Mouse (Mus musculus) kidney, postnatal 10 days (tissue): ENCODE measurements around the gene Foxd1.

Source experiments
- DNase-seq: peaks from one replicate; pipeline ENCODE4 v3.0.0; 2021; ENCODE audit warnings: mixed read lengths

Gene Foxd1

GRCm38 (mm10) chr13:98354090-98354801, at the start of gene Foxd1:
Foxd1 (plus strand) TSS chr13:98354242.
- DNase-seq: peak; percentile 82

GRCm38 (mm10) chr13:98305257-98305656, 48.8 kb upstream of the Foxd1 start:
- DNase-seq: no peak

GRCm38 (mm10) chr13:98306393-98306792, 47.6 kb upstream of the Foxd1 start:
- DNase-seq: no peak

GRCm38 (mm10) chr13:98306852-98307475, 47.1 kb upstream of the Foxd1 start:
- DNase-seq: no peak

GRCm38 (mm10) chr13:98308004-98308403, 46.0 kb upstream of the Foxd1 start:
- DNase-seq: no peak

GRCm38 (mm10) chr13:98308724-98309123, 45.3 kb upstream of the Foxd1 start:
- no peak for DNase-seq

- DNase-seq: no peak
Observed at GRCm38 (mm10) chr13:98311597-98311996, 42.4 kb upstream of the Foxd1 start.

GRCm38 (mm10) chr13:98313631-98314030, 40.4 kb upstream of the Foxd1 start:
- DNase-seq: no peak

GRCm38 (mm10) chr13:98315124-98315523, 38.9 kb upstream of the Foxd1 start:
- no peak for DNase-seq

- peak; percentile 54 for DNase-seq
Observed at GRCm38 (mm10) chr13:98316140-98316479, 37.9 kb upstream of the Foxd1 start.

GRCm38 (mm10) chr13:98316480-98317245, 37.4 kb upstream of the Foxd1 start, which contains the start of gene Btf3:
Btf3 (minus strand) TSS chr13:98317006.
- DNase-seq: peak; percentile 97

- DNase-seq: no peak
Observed at GRCm38 (mm10) chr13:98317246-98317677, 36.8 kb upstream of the Foxd1 start.

GRCm38 (mm10) chr13:98317911-98318310, 36.1 kb upstream of the Foxd1 start:
- DNase-seq: no peak

GRCm38 (mm10) chr13:98325034-98325433, 29.0 kb upstream of the Foxd1 start:
- DNase-seq: no peak

- DNase-seq: peak; percentile 59
Observed at GRCm38 (mm10) chr13:98332106-98332505, 21.9 kb upstream of the Foxd1 start.

GRCm38 (mm10) chr13:98336205-98336604, 17.8 kb upstream of the Foxd1 start:
- no peak for DNase-seq

- peak; percentile 80 for DNase-seq
Observed at GRCm38 (mm10) chr13:98340506-98340905, 13.5 kb upstream of the Foxd1 start.

- no peak for DNase-seq
Observed at GRCm38 (mm10) chr13:98349491-98349890, 4.6 kb upstream of the Foxd1 start.

GRCm38 (mm10) chr13:98351527-98351926, 2.5 kb upstream of the Foxd1 start:
- DNase-seq: peak; percentile 67

- no peak for DNase-seq
Observed at GRCm38 (mm10) chr13:98352381-98352975, 1.6 kb upstream of the Foxd1 start.

GRCm38 (mm10) chr13:98353709-98354089, 343 bp upstream of the Foxd1 start:
- no peak for DNase-seq

- DNase-seq: peak; percentile 55
Observed at GRCm38 (mm10) chr13:98354871-98355558, 973 bp downstream of the Foxd1 start.
